Mouse (Mus musculus): ENCODE results near the gene Tmem132c.

The Tmem132c gene

GRCm38 (mm10) chr5:127609191-127609714 lies 367.6 kb downstream of the Tmem132c start:
- no peak for DNase-seq (ENCODE audit: low spot score)

- DNase-seq (ENCODE audit: low spot score): no peak
These were observed 369.3 kb downstream of the Tmem132c start for GRCm38 (mm10) chr5:127610787-127611509.

- DNase-seq (ENCODE audit: low spot score): no peak
These were observed 370.3 kb downstream of the Tmem132c start for GRCm38 (mm10) chr5:127611881-127612280.

GRCm38 (mm10) chr5:127612397-127612796 lies 370.8 kb downstream of the Tmem132c start:
- no peak for DNase-seq (ENCODE audit: low spot score)
